Mouse (Mus musculus) hindbrain, embryonic 15.5 days (tissue): ENCODE data around the gene Nhsl2. TPM values are rescaled to one million over a fixed set of nuclear protein-coding genes. Genes with fewer than 3 reads are reported as not detected.
A peak's percentile ranks its signal among the peaks of the same experiment; 100 is the strongest.

Experiments
- ATAC-seq: fragments of 200-750 bp; cut with Nextera tagmentation; 2 replicates; pipeline ENCODE4 v1.8.0; 2017; ENCODE audit warnings: low read depth, moderate number of reproducible peaks, moderate TSS enrichment; ENCODE audit not compliant: low FRiP score
- H3K27ac ChIP-seq: fragments of 300-500 bp; sonication (generic); replicated peaks from 2 replicates; pipeline ENCODE4 v1.5.1; 2015; ENCODE audit warnings: mild to moderate bottlenecking, inconsistent platforms
- H3K27me3 ChIP-seq: fragments of 300-500 bp; sonication (generic); 2 replicates; pipeline ENCODE4 v1.6.1; 2015; ENCODE audit warnings: control low read depth, inconsistent platforms
- H3K36me3 ChIP-seq: fragments of 300-500 bp; sonication (generic); 2 replicates; pipeline ENCODE4 v1.6.1; 2015; ENCODE audit warnings: control low read depth, inconsistent platforms
- H3K4me1 ChIP-seq: fragments of 300-500 bp; sonication (generic); replicated peaks from 2 replicates; pipeline ENCODE4 v1.6.1; 2015; ENCODE audit warnings: control low read depth, inconsistent platforms
- H3K4me2 ChIP-seq: fragments of 300-500 bp; sonication (generic); 2 replicates; pipeline ENCODE4 v1.6.1; 2015; ENCODE audit warnings: moderate library complexity, mild to moderate bottlenecking, inconsistent platforms
- H3K4me3 ChIP-seq: fragments of 300-500 bp; sonication (generic); 2 replicates; pipeline ENCODE4 v1.5.1; 2015; ENCODE audit warnings: mild to moderate bottlenecking, inconsistent platforms
- H3K9ac ChIP-seq: fragments of 300-500 bp; sonication (generic); 2 replicates; pipeline ENCODE4 v1.6.1; 2015; ENCODE audit warnings: inconsistent platforms
- H3K9me3 ChIP-seq: fragments of 300-500 bp; sonication (generic); 2 replicates; pipeline ENCODE4 v1.6.1; 2016; ENCODE audit warnings: control low read depth, inconsistent platforms
- WGBS: fragments of 180-500 bp; shearing (Covaris S2); methylation state at CpG from one replicate; pipeline ENCODE4 v1.1.7; 2015; 5-methylcytosine and 5-hydroxymethylcytosine counted together
- microRNA-seq: library from miRNA; unstranded; fragments of <30 nt; microRNA quantifications from one replicate; pipeline ENCODE4, GENCODE M21; 2016
- polyA plus RNA-seq: library from polyadenylated mRNA; unstranded; fragments of >200 nt; fragmentation: Nextera tagmentation; extraction: Ambion mirVana; gene quantifications from 2 replicates; pipeline ENCODE4 v1.2.1, GENCODE M21; 2015

The Nhsl2 gene
- polyA plus RNA-seq, 1 experiment from 2014 or later = 6.4 TPM

DNA sequence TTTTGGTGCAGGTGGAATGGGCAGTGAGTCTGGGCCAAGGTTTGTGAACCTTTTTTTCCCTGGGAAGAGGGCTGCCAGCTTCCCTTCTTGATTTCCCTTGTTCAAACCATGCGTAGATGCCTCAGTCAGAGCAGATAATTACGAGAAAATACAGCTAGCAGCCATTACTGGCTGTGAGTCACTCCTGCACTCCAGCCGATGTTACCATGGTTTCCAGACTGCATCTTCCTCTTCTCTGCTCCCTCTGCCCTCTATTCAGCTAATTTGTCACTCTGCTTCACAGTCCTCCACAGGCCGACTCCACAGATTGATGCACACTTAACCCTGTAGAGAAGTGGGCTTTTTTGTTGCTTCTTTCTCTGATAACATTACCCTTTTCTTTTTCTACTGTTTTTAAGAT lies 266.5 kb downstream of the Nhsl2 start:
- 28% methylated on average over 4 of the region's 4 CpGs for WGBS
- no peaks in the 10 kb centered on the region for H3K27me3 ChIP-seq
- no peak for ATAC-seq
- H3K9ac ChIP-seq = no peak overlapping the region
- H3K4me2 ChIP-seq = no peak overlapping the region
- H3K9me3 ChIP-seq = no peaks in the 10 kb centered on the region
- no peaks in the 10 kb centered on the region for H3K36me3 ChIP-seq
- peaks cover 8% of the 10 kb centered on the region; the same call in 1 of the 2 replicates for H3K4me1 ChIP-seq
- H3K4me3 ChIP-seq = no peak overlapping the region
- H3K27ac ChIP-seq = peak overlapping the region; percentile 75

DNA sequence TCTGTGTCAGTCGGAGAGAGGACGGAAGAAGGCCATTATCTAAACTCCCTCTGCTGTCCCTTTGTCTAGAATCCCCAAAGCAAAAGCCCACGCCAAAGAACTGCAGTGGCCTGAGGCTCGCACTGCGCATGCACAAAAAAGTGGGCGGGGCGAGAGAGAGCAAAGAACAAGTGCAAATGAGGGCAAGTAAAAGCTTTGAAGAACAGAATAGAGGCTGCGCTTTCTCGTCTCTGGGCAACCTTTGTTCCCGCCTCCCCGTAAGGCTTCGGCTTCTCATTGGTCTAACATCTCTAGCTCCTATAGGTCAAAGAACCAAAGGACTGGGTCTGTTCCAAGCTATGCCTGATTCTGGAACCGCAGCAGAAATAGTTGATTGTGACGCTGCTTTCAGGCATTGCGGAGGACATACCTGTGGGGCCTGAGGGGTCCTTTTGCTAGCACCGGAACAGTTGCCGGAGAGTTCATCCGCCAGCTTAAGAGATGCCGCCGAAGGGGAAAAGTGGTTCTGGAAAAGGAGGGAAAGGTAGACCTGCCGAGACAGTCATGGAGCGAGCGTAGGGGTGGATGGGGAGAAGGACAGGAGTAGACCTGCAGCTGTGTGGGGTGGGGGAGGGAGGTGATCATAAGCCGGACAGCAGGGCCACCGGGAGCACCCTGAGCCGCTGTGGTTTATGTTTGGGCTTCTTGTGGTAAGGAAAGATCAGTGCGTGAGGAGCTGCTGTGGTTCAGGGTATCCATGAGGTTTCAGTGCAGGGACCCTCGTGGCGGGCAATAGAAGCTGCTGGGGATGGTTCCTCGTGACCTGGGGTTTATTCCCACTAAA lies 270.1 kb downstream of the Nhsl2 start, which contains the start of gene Pin4:
Pin4 (plus strand) TSS at position 406 of the 823 bp plus-strand sequence.
- Histone ChIP-seq H3K27me3 (no peaks in the 10 kb centered on the region), H3K4me2 (peak within 1 kb of the TSS; percentile 56), H3K27ac (peak within 1 kb of the TSS; percentile 80), H3K9me3 (no peaks in the 10 kb centered on the region), H3K9ac (peak within 1 kb of the TSS; percentile 52), H3K4me3 (peak within 1 kb of the TSS; percentile 60), H3K4me1 (peaks cover 8% of the 10 kb centered on the region; the same call in 1 of the 2 replicates), H3K36me3 (no peaks in the 10 kb centered on the region)
- ATAC-seq = peak; percentile 99
- 15% methylated on average over 30 of the region's 30 CpGs for WGBS

DNA sequence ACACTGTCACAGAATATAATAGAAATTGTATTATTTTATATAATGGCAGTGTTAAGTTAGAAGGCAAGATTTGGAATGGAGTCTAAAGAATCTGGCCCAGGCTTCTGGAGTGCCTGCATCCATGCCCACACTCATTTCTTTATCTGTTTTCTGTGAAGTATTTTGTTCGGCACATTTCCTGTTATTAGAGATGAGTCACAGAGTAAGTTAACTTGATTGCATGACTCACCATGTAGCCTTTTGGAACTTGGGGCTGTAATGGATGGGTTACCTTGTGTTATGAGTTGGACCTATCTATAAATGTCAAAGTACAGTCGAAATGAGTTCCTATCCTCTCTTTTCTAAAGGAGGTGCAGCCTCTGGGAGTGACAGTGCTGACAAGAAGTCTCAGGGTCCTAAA lies 272.1 kb downstream of the Nhsl2 start:
- 85% methylated on average over 2 of the region's 2 CpGs for WGBS
- H3K9ac ChIP-seq = no peak overlapping the region

DNA sequence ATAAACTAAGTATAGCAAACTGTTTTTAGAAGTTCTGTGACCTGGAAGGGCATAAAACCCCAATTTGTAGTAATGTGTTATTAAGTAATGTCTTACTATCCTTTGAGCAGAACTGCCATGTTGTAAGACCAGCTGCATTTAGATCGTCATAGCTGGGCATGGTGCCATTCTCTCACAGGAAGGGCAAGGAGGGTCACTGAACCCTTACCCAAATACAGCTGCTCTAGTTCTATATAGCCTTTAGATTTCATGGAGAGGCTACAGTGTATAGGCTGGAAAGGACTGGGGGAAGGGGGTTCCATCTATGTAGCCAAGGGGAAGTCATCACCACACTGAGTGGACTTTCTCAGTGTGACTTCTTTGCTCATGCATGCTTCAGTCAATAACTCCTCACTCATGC lies 292.0 kb downstream of the Nhsl2 start:
- Histone ChIP-seq H3K9ac (no peak overlapping the region), H3K4me1 (no peaks in the 10 kb centered on the region), H3K4me3 (no peak overlapping the region), H3K27ac (no peak overlapping the region), H3K9me3 (no peaks in the 10 kb centered on the region), H3K27me3 (no peaks in the 10 kb centered on the region), H3K4me2 (no peak overlapping the region), H3K36me3 (no peaks in the 10 kb centered on the region)
- WGBS = 88% methylated on average over 1 of the region's 1 CpGs
- no peak for ATAC-seq

More for the DNA sequence above, 272.1 kb downstream of the Nhsl2 start:
- Histone ChIP-seq H3K9me3 (no peaks in the 10 kb centered on the region), H3K27me3 (no peaks in the 10 kb centered on the region), H3K36me3 (no peaks in the 10 kb centered on the region), H3K4me1 (peaks cover 4% of the 10 kb centered on the region; the same call in 1 of the 2 replicates), H3K27ac (no peak overlapping the region), H3K4me3 (no peak overlapping the region), H3K4me2 (no peak overlapping the region)
- no peak for ATAC-seq

Small RNA genes within 50 kb of the gene (microRNA-seq; reads per million reads assigned to microRNA genes)
- gene Gm27843 = not detected

Other genes starting within 250 kb of the Nhsl2 start
- gene Ogt, start 209.3 kb upstream of the Nhsl2 start, polyA plus RNA-seq = 181 TPM in 2 replicates
- gene Cxcr3, start 115.1 kb upstream of the Nhsl2 start, polyA plus RNA-seq = 0.35 TPM in 1 of 2 replicates, not detected in the other
- gene Gm4779, start 55.0 kb upstream of the Nhsl2 start, polyA plus RNA-seq = 0.09 TPM in 1 of 2 replicates, not detected in the other
- gene 8030474K03Rik, start 54.7 kb upstream of the Nhsl2 start, polyA plus RNA-seq = not detected in 2 replicates
- 5.3 and 8.2 TPM in 2 replicates for gene Rtl5, start 221.9 kb downstream of the Nhsl2 start, polyA plus RNA-seq